Mouse (Mus musculus) adrenal gland, adult 2 months (tissue): ENCODE results near the gene Chdh. TPM values are rescaled to one million over a fixed set of nuclear protein-coding genes. Genes with fewer than 3 reads are reported as not detected.

Source experiments
- DNase-seq: peaks from one replicate; pipeline ENCODE4 v3.0.0; 2021
- long read RNA-seq: library from polyadenylated mRNA; stranded (forward); transcript quantifications from one replicate; pipeline ENCODE4 v2.0.0, GENCODE M21; 2021
- polyA plus RNA-seq: library from polyadenylated mRNA; depleted of rRNA; stranded (reverse); fragments of >200 nt; gene quantifications from 2 replicates; pipeline ENCODE4 v1.2.3, GENCODE M21; 2012; rRNA removed
- total RNA-seq, 2 experiments: library from RNA; stranded (reverse); gene quantifications; 2 replicates each; pipeline ENCODE4 v1.2.3; 2021

Chdh gene
- total RNA-seq, result 10 to 100 TPM; 13.2 to 24.5 TPM
- polyA plus RNA-seq, result 5.5 and 9.7 TPM in 2 replicates
- long read RNA-seq, full-length matches to known transcripts, result 13 of 21 reads
- long read RNA-seq, partial matches to known transcripts, result 0 of 21 reads
- long read RNA-seq, other reads (novel, unspliced or antisense), result 8 of 21 reads

GRCm38 (mm10) chr14:30008733-30009575, at the start of gene Chdh, which contains the start of gene Il17rb:
Gene Chdh, plus strand, starts transcription at chr14:30009023.
Gene Il17rb, minus strand, starts transcription at chr14:30008896.
- DNase-seq, result peak; percentile 85

- DNase-seq, result no peak
These were observed 41.2 kb upstream of the Chdh start for GRCm38 (mm10) chr14:29967611-29968010.

GRCm38 (mm10) chr14:29968075-29968821, 40.6 kb upstream of the Chdh start, which contains the start of gene Selenok:
Gene Selenok, plus strand, starts transcription at chr14:29968308.
- peak; percentile 96 for DNase-seq

- no peak for DNase-seq
These were observed 37.4 kb upstream of the Chdh start for GRCm38 (mm10) chr14:29971446-29971845.

- no peak for DNase-seq
These were observed 36.8 kb upstream of the Chdh start for GRCm38 (mm10) chr14:29971993-29972392.

- no peak for DNase-seq
These were observed 31.9 kb upstream of the Chdh start for GRCm38 (mm10) chr14:29976927-29977326.

- peak; percentile 96 for DNase-seq
These were observed 30.3 kb upstream of the Chdh start, which contains the start of gene Actr8 for GRCm38 (mm10) chr14:29978254-29979204. Gene Actr8, plus strand, starts transcription at chr14:29978337.

- no peak for DNase-seq
These were observed 28.2 kb upstream of the Chdh start for GRCm38 (mm10) chr14:29980447-29981205.

GRCm38 (mm10) chr14:29986096-29986495, 22.7 kb upstream of the Chdh start:
- no peak for DNase-seq

GRCm38 (mm10) chr14:29987276-29987675, 21.5 kb upstream of the Chdh start:
- no peak for DNase-seq

- DNase-seq, result no peak
These were observed 21.1 kb upstream of the Chdh start for GRCm38 (mm10) chr14:29987739-29988138.

- no peak for DNase-seq
These were observed 20.5 kb upstream of the Chdh start for GRCm38 (mm10) chr14:29988337-29988736.

- no peak for DNase-seq
These were observed 13.8 kb upstream of the Chdh start for GRCm38 (mm10) chr14:29994976-29995375.

GRCm38 (mm10) chr14:29996000-29996751, 12.6 kb upstream of the Chdh start:
- DNase-seq, result no peak

- DNase-seq, result no peak
These were observed 11.5 kb upstream of the Chdh start for GRCm38 (mm10) chr14:29997345-29997744.

- no peak for DNase-seq
These were observed 9.9 kb upstream of the Chdh start for GRCm38 (mm10) chr14:29998747-29999474.

GRCm38 (mm10) chr14:29999475-29999811, 9.4 kb upstream of the Chdh start:
- DNase-seq, result no peak

GRCm38 (mm10) chr14:30009864-30010560, 1.2 kb downstream of the Chdh start:
- DNase-seq, result peak; percentile 50
